Comparison of ENCODE assay signal across 8 mouse cellular contexts in the genomic region with DNA sequence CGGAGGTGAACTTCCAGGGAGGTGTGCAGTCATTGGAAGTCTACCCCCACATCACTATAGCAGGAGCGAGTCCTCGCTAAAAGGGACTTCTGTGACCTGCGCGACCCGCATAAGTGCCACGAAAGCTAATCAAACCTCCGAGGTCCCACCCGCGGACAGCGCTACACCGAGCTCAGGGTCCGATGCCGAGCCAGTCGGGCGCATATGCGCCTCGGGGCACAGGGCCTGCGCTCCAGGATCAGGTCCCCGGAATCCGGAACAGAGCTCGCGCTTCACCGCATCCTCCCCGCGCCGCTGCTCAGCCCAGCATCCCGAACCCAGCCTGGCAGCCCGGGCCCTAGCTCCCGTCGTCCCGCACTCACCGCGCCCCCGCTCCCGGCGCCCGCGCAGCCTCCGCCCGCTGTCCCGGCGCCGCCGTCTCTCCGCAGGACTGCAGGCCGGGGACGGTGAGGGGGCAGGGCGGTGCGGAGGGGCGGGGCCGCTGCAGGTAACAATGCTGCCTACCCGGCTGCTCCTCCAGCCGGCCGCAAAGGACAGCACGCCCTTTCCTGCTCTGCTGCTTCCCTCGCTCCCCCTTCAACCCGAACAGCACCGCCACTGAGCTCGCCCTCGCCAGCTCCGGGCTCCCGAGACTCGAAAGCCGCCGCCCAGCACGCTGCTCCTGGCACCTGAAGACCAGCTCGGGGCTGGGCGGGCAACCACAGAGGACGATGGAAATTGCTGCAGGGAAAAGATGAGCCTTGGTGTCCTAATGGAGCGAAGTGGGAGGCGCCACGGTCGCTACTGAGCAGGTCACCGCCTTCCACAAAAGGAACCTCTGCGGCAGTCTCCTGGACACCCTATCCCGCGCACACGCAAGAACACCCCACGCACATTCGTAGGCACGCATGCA. TPM values are rescaled to one million over a fixed set of nuclear protein-coding genes. Genes with fewer than 3 reads are reported as not detected.
DNase-seq lines count a peak whose midpoint lies in the region; ATAC-seq and TF ChIP-seq lines count a peak whose summit lies in the region.

Gene Fhdc1 (minus strand): TSS at position 424 of the 892 bp plus-strand sequence.

- WGBS in intestine, postnatal 0 days, result under 1% methylated on average over 79 of the region's 82 CpGs
- under 1% methylated on average over 80 of the region's 82 CpGs for WGBS in liver, embryonic 11.5 days
- WGBS in midbrain, postnatal 0 days, result under 1% methylated on average over 79 of the region's 82 CpGs

- peak; percentile 91 for DNase-seq in heart, adult 11 months
- no peak for DNase-seq in heart, adult 8-10 months (ENCODE audit: low spot score)
- peak; percentile 55 to 64 for DNase-seq in cerebellum, postnatal 14 days
- peak; percentile 32 for DNase-seq in gastrocnemius, postnatal 14 days
- DNase-seq in liver, embryonic 11.5 days (ENCODE audit: low spot score), result peak; percentile 75
- DNase-seq in midbrain, postnatal 0 days (ENCODE audit: low spot score), result peak; percentile 35
- peak; percentile 35 to 36 for DNase-seq in spleen, postnatal 36 days (ENCODE audit: low spot score in 2 of 2)

- peak; percentile 63 for TF ChIP-seq CTCF in intestine, postnatal 0 days (IDR thresholded peaks at IDR 0.05; ENCODE audit: low read depth)
- peak; percentile 14; the same call in 1 of the 2 replicates for TF ChIP-seq CTCF in midbrain, postnatal 0 days (IDR thresholded peaks at IDR 0.05)

- peaks cover 4% of the 10 kb centered on the region; the same call in 1 of the 2 replicates for H3K27me3 ChIP-seq in intestine, postnatal 0 days (replicated peaks; ENCODE audit: control insufficient read depth, insufficient read depth, low read length)
- peaks cover 43% of the 10 kb centered on the region for H3K27me3 ChIP-seq in liver, embryonic 11.5 days (replicated peaks; ENCODE audit: control insufficient read depth, insufficient read depth, low read length)
- 0 out of 2 replicates have a peak, but pooled peaks cover 9% of the 10 kb centered on the region for H3K27me3 ChIP-seq in midbrain, postnatal 0 days (ENCODE audit: insufficient read depth, low read length)

- H3K4me3 ChIP-seq in intestine, postnatal 0 days (ENCODE audit: low read depth, low read length), result peak within 1 kb of the TSS; percentile 73
- peak within 1 kb of the TSS; percentile 77 for H3K4me3 ChIP-seq in liver, embryonic 11.5 days (ENCODE audit: low read depth, low read length)
- H3K4me3 ChIP-seq in midbrain, postnatal 0 days (ENCODE audit: low read depth, low read length), result peak within 1 kb of the TSS; percentile 71

- H3K4me1 ChIP-seq in intestine, postnatal 0 days (replicated peaks; ENCODE audit: control insufficient read depth, insufficient read depth, low read length), result peaks cover 4% of the 10 kb centered on the region; the same call in 1 of the 2 replicates
- peaks cover 34% of the 10 kb centered on the region for H3K4me1 ChIP-seq in liver, embryonic 11.5 days (replicated peaks; ENCODE audit: control insufficient read depth, insufficient read depth, low read length)
- H3K4me1 ChIP-seq in midbrain, postnatal 0 days (ENCODE audit: insufficient read depth, low read length), result peaks cover 12% of the 10 kb centered on the region; the same call in 1 of the 2 replicates

- H3K27ac ChIP-seq in intestine, postnatal 0 days (ENCODE audit: low read depth, low read length), result peak within 1 kb of the TSS; percentile 81
- peak within 1 kb of the TSS; percentile 30 for H3K27ac ChIP-seq in liver, embryonic 11.5 days (ENCODE audit: low read depth, low read length)
- H3K27ac ChIP-seq in midbrain, postnatal 0 days (ENCODE audit: low read depth, low read length), result peak within 1 kb of the TSS; percentile 51; the same call in 1 of the 2 replicates

- intact Hi-C loops in gastrocnemius, postnatal 14 days (cut with DNase I; ENCODE audit: low total_unique reads), result loop anchor here (10.0 kb wide), 1 partner anchor 125 kb away; no protein-coding TSS in a partner anchor

- peak within 1 kb of the TSS; percentile 100 for H3K4me2 ChIP-seq in intestine, postnatal 0 days (replicated peaks; ENCODE audit: low read depth)
- peak within 1 kb of the TSS; percentile 100 for H3K4me2 ChIP-seq in liver, embryonic 11.5 days
- peak within 1 kb of the TSS; percentile 94 for H3K4me2 ChIP-seq in midbrain, postnatal 0 days (ENCODE audit: low read depth, low read length, poor library complexity, severe bottlenecking)

- ATAC-seq in intestine, postnatal 0 days, result peak; percentile 89
- ATAC-seq in liver, embryonic 11.5 days (replicated peaks; ENCODE audit: low FRiP score), result peak; percentile 70
- ATAC-seq in midbrain, postnatal 0 days (ENCODE audit: low FRiP score), result peak; percentile 72

- H3K9me3 ChIP-seq in intestine, postnatal 0 days (ENCODE audit: control insufficient read depth), result no peaks in the 10 kb centered on the region
- H3K9me3 ChIP-seq in liver, embryonic 11.5 days (ENCODE audit: control insufficient read depth, low read length), result no peaks in the 10 kb centered on the region
- H3K9me3 ChIP-seq in midbrain, postnatal 0 days (ENCODE audit: low read length), result no peaks in the 10 kb centered on the region

- no peaks in the 10 kb centered on the region for H3K36me3 ChIP-seq in intestine, postnatal 0 days (ENCODE audit: control insufficient read depth, insufficient read depth)
- H3K36me3 ChIP-seq in liver, embryonic 11.5 days (ENCODE audit: control insufficient read depth, insufficient read depth, low read length), result no peaks in the 10 kb centered on the region
- H3K36me3 ChIP-seq in midbrain, postnatal 0 days (ENCODE audit: insufficient read depth, low read length), result no peaks in the 10 kb centered on the region

- peak within 1 kb of the TSS; percentile 76 for H3K9ac ChIP-seq in intestine, postnatal 0 days (ENCODE audit: low read depth, low read length)
- peak within 1 kb of the TSS; percentile 82 for H3K9ac ChIP-seq in liver, embryonic 11.5 days (ENCODE audit: low read depth, low read length)
- peak within 1 kb of the TSS; percentile 59 for H3K9ac ChIP-seq in midbrain, postnatal 0 days (replicated peaks; ENCODE audit: low read length, poor library complexity, severe bottlenecking)

RNA-seq across cellular contexts. Expression of gene Fhdc1, which starts in this region (rescaled TPM):
- 1 to 10 TPM in 1 of 4 experiments, under 1 TPM in 3; 0.23 to 1.2 (median 0.40) TPM for total RNA-seq in heart, adult 8-10 months (2022)
- total RNA-seq in gastrocnemius, postnatal 14 days (2021), result under 1 TPM; 0.24 to 0.55 TPM
- 9.8 and 10.8 TPM in 2 replicates for polyA plus RNA-seq in intestine, postnatal 0 days (2015; fragmentation: Nextera tagmentation; extraction: Ambion mirVana)
- 7.6 and 11.6 TPM in 2 replicates for polyA plus RNA-seq in liver, embryonic 11.5 days (2014; fragmentation: Nextera tagmentation; extraction: Ambion mirVana)
- 3.7 and 3.8 TPM in 2 replicates for total RNA-seq in midbrain, postnatal 0 days (2014; rRNA removed)
- 3.0 TPM in 2 replicates for polyA plus RNA-seq in midbrain, postnatal 0 days (2015; fragmentation: Nextera tagmentation; extraction: Ambion mirVana)

Comparison
In these comparisons a context has a peak if more than half of its experiments do, and no peak if none do; other contexts are left out.
1. Peak in DNase-seq in gastrocnemius, postnatal 14 days; RNA of the gene not detected or under 1 TPM.
2. H3K27ac ChIP-seq: peak in every context shown above with its lines; median percentile 81 in intestine, postnatal 0 days; 51 in midbrain, postnatal 0 days; 30 in liver, embryonic 11.5 days.